Mouse (Mus musculus) cerebellum, adult 9-11 months (tissue): ENCODE measurements around the gene Nudt8.
"Not testable (repeated sequence)": the region's sequence is repeated elsewhere in the genome, so short reads cannot be mapped to it uniquely, and the experiment has no call there.

ENCODE experiments used
- DNase-seq: peaks from one replicate; pipeline ENCODE4 v3.0.0; 2022

Gene Nudt8

GRCm38 (mm10) chr19:4017921-4018587 lies 17.7 kb downstream of the Nudt8 start:
- DNase-seq: no peak

- DNase-seq: peak; percentile 90
Observed at GRCm38 (mm10) chr19:4018743-4019583, 18.6 kb downstream of the Nudt8 start.

GRCm38 (mm10) chr19:4023185-4023584 lies 22.8 kb downstream of the Nudt8 start:
- no peak for DNase-seq

- no peak for DNase-seq
Observed at GRCm38 (mm10) chr19:4027576-4027975, 27.2 kb downstream of the Nudt8 start.

- no peak for DNase-seq
Observed at GRCm38 (mm10) chr19:4032668-4033067, 32.3 kb downstream of the Nudt8 start.

- DNase-seq: no peak
Observed at GRCm38 (mm10) chr19:4033298-4033697, 32.9 kb downstream of the Nudt8 start.

- DNase-seq: no peak
Observed at GRCm38 (mm10) chr19:4033742-4034141, 33.4 kb downstream of the Nudt8 start.

- DNase-seq: no peak
Observed at GRCm38 (mm10) chr19:4036327-4037045, 36.1 kb downstream of the Nudt8 start.

GRCm38 (mm10) chr19:4037154-4037787 lies 36.9 kb downstream of the Nudt8 start:
- not testable (repeated sequence) for DNase-seq

GRCm38 (mm10) chr19:4037788-4038232 lies 37.4 kb downstream of the Nudt8 start, which contains the start of gene Gstp1:
TSS of gene Gstp1 (minus strand) at chr19:4037985.
- DNase-seq: peak; percentile 85

GRCm38 (mm10) chr19:4040941-4041340 lies 40.6 kb downstream of the Nudt8 start:
- DNase-seq: not testable (repeated sequence)

- DNase-seq: not testable (repeated sequence)
Observed at GRCm38 (mm10) chr19:4041500-4041899, 41.1 kb downstream of the Nudt8 start.

- DNase-seq: no peak
Observed at GRCm38 (mm10) chr19:4042124-4042523, 41.7 kb downstream of the Nudt8 start.

- DNase-seq: not testable (repeated sequence)
Observed at GRCm38 (mm10) chr19:4044109-4044508, 43.7 kb downstream of the Nudt8 start.

- peak; percentile 86 for DNase-seq
Observed at GRCm38 (mm10) chr19:4045966-4046865, 45.8 kb downstream of the Nudt8 start, which contains the start of gene Gstp2. TSS of gene Gstp2 (minus strand) at chr19:4046023.

GRCm38 (mm10) chr19:4046866-4047254 lies 46.5 kb downstream of the Nudt8 start:
- peak; percentile 38 for DNase-seq

- peak; percentile 82 for DNase-seq
Observed at GRCm38 (mm10) chr19:4047859-4048258, 47.5 kb downstream of the Nudt8 start.

GRCm38 (mm10) chr19:4049069-4049468 lies 48.7 kb downstream of the Nudt8 start:
- not testable (repeated sequence) for DNase-seq

- DNase-seq: no peak
Observed at GRCm38 (mm10) chr19:4051016-4051415, 50.6 kb downstream of the Nudt8 start.
